Mouse (Mus musculus): Measurements from ENCODE around the gene Scarb2.
"Not testable (repeated sequence)": the region's sequence is repeated elsewhere in the genome, so short reads cannot be mapped to it uniquely, and the experiment has no call there.

Gene Scarb2

GRCm38 (mm10) chr5:92506733-92507132 lies at the start of gene Scarb2:
Scarb2 (minus strand) TSS chr5:92506833.
- no peak for DNase-seq

DNA sequence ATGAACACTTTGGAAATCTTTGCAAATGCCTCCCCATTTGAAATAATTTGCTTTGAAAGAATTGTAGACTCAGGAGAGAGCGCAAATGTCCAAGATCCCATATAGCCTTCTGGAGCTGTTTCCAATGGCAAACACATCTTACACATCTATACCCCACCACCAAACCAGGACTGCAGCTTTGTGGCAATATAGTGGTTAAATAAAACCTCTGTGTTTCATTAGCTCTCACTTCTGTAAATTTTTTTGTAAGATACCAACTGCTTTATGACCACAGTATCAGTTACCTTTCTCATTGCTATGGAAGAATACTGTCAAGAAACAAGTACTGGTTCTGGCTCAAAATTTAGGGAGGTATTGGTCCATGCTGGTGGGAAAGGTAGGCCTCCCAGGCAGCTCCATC lies 49.3 kb upstream of the Scarb2 start:
- DNase-seq: no peak

- no peak for DNase-seq
These were observed 48.4 kb upstream of the Scarb2 start, which contains the start of gene Fam47e for GRCm38 (mm10) chr5:92554891-92555511. Fam47e (plus strand) TSS chr5:92555069.

DNA sequence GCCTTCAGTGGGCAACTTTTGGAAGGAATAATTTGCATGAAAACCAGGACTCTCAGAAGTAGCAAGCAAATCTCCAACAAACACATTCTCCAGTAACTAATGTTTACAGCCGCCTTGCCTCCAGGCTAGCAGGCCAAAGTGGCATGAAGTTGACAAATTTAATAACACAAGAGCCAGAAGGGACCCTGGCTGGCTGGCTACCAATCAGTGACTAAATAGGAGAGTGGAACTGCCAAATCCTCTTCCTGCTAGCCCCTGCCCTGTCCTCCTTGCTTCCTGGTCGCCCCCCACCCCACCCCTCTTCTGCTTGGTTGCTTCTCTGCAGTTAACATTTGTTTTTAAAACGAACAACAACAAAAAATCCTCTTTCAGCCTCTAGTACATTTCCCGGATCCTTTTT lies 47.8 kb upstream of the Scarb2 start:
- DNase-seq: no peak

DNA sequence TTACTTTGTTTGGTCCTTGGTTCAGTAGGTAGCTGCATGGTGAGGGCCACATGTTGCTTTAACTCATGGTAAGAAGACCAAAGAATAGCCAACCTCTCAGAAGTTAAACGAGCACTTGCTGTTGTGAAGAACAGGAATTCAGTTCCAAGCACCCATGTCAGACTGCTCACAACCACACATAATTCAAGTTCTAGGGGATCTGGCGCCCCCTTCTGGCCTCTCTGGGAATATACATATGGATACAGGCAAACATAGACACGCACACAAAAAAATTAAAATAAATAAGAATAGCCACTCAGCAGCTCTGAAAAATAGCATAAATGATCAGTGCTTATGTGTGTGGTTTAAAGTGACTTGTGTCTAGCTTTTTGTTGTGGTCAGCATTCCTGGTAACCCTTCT lies 47.3 kb upstream of the Scarb2 start:
- no peak for DNase-seq

- DNase-seq: no peak
These were observed 46.0 kb upstream of the Scarb2 start for GRCm38 (mm10) chr5:92552611-92553010.

DNA sequence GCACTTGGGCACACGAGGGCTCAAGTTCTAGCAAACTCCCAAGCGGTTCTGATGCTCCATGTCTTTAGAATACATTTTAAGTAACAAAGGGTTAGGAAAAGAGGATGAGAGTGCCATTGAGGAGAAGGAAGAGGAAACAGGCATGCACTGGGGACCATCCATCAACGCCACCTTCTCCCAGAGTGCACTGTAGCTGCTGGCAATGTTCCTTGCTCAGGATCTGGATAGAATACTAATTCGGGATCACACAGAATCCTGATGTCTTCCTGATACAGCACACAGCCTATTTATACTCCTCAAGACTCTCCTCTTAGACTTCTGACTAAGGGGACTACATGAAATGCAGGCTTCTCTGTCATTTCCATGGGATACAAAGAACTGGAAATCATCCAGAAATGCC lies 33.1 kb upstream of the Scarb2 start:
- DNase-seq: no peak

DNA sequence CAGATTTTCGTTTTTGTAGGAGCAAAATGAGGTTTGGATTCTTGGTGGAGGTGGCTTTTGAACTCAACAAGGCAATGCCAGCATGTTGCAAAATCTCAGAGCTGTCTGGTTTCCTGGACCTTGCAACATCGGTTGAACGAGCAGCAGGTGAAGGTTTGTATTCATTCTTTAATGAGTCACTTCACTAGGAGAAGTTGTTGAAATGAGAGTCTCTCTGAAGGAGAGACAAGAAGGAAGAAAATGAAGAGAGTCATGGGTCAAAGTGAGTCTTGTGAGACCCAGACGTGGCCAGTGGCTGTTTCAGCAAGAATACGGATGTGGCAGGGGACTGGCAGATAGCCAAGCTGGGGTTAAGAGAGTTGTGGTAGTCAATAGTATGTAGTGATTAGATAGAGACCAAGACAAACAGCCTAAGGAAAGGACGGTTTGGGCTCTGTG lies 18.2 kb upstream of the Scarb2 start:
- DNase-seq: no peak

GRCm38 (mm10) chr5:92521131-92521530 lies 14.5 kb upstream of the Scarb2 start:
- DNase-seq: not testable (repeated sequence)

DNA sequence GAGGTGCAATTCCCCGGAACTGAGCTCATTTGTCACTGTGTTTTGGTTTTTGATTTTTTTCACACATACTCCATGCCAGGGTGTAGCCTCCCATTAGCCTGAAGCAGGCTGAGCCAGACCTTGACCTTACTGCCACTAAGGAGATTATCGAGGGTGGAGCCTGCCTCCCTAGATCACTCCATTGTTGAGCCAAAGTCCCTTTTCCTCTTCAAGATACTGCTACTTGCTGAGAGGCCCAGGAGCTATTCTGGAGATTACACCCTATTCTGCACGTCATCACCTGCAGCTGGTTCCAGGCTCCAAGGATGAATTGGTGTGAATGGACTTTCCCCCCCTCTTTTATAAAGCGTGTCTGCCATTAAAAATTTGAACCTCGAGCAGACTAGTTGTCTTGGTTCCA lies 5.4 kb upstream of the Scarb2 start:
- no peak for DNase-seq

DNA sequence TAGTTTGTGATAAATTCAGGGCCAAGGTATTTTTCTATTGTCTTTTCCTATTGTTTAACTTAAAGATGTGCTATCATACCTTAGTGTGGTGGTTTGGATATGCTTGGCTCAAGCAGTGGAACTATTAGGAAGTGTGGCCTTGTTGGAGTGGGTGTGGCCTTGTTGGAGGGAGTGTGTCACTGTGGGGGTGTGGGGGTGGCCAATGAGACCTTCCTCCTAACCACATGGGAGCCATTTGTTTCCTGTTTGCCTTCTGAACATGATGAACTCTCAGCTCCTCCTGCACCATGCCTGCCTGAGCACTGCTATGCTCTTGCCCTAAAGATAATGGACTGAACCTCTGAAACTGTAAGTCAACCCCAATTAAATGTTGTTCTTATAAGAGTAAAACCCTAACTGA lies 4.6 kb upstream of the Scarb2 start:
- no peak for DNase-seq

GRCm38 (mm10) chr5:92508853-92509252 lies 2.2 kb upstream of the Scarb2 start:
- DNase-seq: no peak

DNA sequence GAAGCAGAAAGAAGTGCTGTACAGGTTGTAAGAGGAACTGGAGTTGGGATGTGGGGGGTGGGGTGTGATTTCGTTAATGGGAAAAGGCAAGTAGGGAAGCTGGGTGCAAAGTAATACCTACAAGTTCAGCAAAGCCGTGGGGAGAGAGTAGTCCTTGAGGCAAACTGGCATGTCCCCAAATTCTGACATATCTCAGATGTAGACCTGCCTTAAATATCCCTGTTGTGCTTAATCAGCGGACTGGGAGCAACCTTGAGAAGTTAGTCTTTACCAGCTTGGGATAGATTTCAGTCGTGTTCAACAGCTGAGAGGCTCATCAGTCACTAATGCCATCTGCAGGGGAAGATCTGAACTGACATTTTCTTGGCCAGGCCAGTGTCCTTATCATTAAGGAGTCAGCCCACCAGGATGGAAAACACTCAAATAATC lies 318 bp downstream of the Scarb2 start:
- no peak for DNase-seq

- peak; percentile 97 for DNase-seq
These were observed 1.2 kb downstream of the Scarb2 start for GRCm38 (mm10) chr5:92505402-92505865.

GRCm38 (mm10) chr5:92504676-92505400 lies 1.8 kb downstream of the Scarb2 start:
- peak; percentile 33 for DNase-seq

- no peak for DNase-seq
These were observed 2.6 kb downstream of the Scarb2 start for GRCm38 (mm10) chr5:92503856-92504618.

- DNase-seq: no peak
These were observed 3.2 kb downstream of the Scarb2 start for GRCm38 (mm10) chr5:92503356-92503847.

- DNase-seq: no peak
These were observed 7.3 kb downstream of the Scarb2 start for GRCm38 (mm10) chr5:92499378-92499777.

DNA sequence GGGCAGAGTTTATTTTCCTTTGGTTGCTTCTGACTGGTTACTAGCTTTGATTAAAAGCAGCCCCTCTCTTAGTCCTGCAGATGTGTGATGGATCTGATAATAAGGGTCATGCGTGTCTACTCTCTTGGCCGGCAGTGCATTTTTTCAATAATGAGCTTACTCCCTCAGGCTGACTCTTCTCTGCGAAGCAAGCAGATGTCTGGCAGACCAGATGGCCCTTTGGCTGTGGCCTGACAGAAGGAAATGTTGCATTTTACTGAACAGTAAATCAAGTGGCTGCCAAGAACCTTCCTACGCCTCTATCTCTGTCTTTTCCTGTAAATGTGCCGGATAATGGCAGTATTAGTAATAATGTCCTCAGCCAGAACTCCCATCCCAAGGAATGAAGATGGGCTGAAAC lies 8.0 kb downstream of the Scarb2 start:
- no peak for DNase-seq

DNA sequence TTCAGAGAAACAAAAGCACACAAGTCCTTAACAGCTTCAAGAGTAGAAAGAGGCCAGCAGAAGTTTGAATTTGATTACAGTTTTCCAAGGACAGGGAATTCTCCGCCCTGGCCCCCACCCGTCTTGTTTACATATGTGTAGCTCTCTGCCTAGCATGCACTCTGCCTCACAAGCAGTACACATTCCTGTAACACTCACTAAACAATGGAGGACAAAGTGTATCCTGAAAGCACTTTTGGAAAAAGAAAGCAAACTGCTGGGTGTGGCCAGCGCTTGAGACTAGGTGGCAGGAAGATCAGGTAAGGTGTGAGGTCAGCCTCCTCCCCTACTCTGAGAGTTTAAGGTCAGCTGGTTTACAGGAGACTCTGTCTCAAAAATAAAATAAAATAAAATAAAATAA lies 8.4 kb downstream of the Scarb2 start:
- no peak for DNase-seq

- DNase-seq: no peak
These were observed 10.7 kb downstream of the Scarb2 start for GRCm38 (mm10) chr5:92495771-92496409.

- no peak for DNase-seq
These were observed 11.3 kb downstream of the Scarb2 start for GRCm38 (mm10) chr5:92495291-92495690.

DNA sequence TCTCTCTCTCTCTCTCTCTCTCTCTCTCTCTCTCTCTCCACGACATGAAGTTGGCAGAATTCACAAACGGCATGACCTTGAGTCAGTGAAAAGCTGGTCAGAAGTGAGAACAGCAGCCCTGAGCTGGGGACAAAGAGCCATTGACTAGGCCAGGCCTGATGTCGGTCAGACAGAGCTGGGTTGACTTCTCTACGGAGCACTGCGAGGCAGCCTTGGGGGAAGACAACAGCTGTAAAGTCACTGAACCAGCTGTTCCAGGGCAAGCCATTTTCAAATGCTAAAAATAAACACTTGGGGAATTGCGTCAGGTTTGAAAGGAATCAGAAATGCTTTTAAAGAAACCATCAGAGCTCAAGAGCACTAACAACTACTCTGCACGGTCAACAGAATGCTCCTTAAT lies 13.2 kb downstream of the Scarb2 start:
- DNase-seq: no peak
